Mouse (Mus musculus) stomach, postnatal 0 days (tissue): ENCODE data around the gene Uhrf1bp1.

Source experiments
- CTCF ChIP-seq: IDR thresholded peaks from 2 replicates; pipeline ENCODE4 v1.5.1; 2016; ENCODE audit warnings: antibody characterized with exemption, low read depth, mild to moderate bottlenecking, moderate library complexity
- EP300 ChIP-seq: optimal IDR thresholded peaks from 2 replicates; pipeline ENCODE3; 2016; ENCODE audit warnings: antibody characterized with exemption

DNA sequence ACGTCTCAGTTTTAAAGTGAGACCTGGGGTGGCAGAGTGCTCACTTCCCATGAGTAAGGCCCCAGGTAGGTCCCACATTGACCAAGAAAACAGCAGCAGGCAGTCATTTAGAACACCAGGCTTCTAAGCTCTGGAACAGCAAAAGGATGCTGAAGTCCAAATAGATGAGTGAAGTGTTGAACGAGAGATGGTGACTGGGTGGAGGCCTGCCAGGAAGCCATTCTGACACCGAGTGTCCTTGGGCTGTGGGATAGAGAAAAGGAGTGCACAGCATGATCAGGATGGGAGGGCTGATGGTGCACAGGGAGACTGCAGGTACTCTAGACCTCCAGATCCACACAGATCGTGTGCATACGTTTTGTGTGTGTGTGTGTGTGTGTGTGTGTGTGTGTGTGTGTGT is 84.9 kb downstream of the Uhrf1bp1 start:
- TF ChIP-seq CTCF = no peak
- TF ChIP-seq EP300 = no peak
